Mouse (Mus musculus): Measurements from ENCODE around the gene Wbp2. TPM values are rescaled to one million over a fixed set of nuclear protein-coding genes. Genes with fewer than 3 reads are reported as not detected.
A peak's percentile ranks its signal among the peaks of the same experiment; 100 is the strongest.
"Not testable (repeated sequence)": the region's sequence is repeated elsewhere in the genome, so short reads cannot be mapped to it uniquely, and the experiment has no call there.

Gene Wbp2
- total RNA-seq, 2 experiments from 2014 or later = 163 to 187 TPM

GRCm38 (mm10) chr11:116092959-116093358, 6.2 kb upstream of the Wbp2 start:
- DNase-seq (ENCODE audit: low spot score in 2 of 2) = not testable (repeated sequence)

GRCm38 (mm10) chr11:116091591-116091990, 4.8 kb upstream of the Wbp2 start:
- DNase-seq (ENCODE audit: low spot score in 2 of 2) = no peak

- DNase-seq (ENCODE audit: low spot score in 2 of 2) = no peak
These were observed 2.8 kb upstream of the Wbp2 start for GRCm38 (mm10) chr11:116089545-116089944.

- DNase-seq (ENCODE audit: low spot score in 2 of 2) = no peak
These were observed 2.1 kb upstream of the Wbp2 start for GRCm38 (mm10) chr11:116088741-116089394.

GRCm38 (mm10) chr11:116088188-116088587, 1.4 kb upstream of the Wbp2 start:
- DNase-seq (ENCODE audit: low spot score in 2 of 2) = no peak

- DNase-seq (ENCODE audit: low spot score in 2 of 2) = peak; percentile 86 to 91
These were observed 667 bp upstream of the Wbp2 start for GRCm38 (mm10) chr11:116087194-116088130.

GRCm38 (mm10) chr11:116084166-116084565, 2.6 kb downstream of the Wbp2 start:
- DNase-seq (ENCODE audit: low spot score in 2 of 2) = no peak

- no peak for DNase-seq (ENCODE audit: low spot score in 2 of 2)
These were observed 3.6 kb downstream of the Wbp2 start for GRCm38 (mm10) chr11:116083096-116083672.

GRCm38 (mm10) chr11:116081081-116081480, 5.7 kb downstream of the Wbp2 start:
- peak; percentile 37 to 59 for DNase-seq (ENCODE audit: low spot score in 2 of 2)

GRCm38 (mm10) chr11:116079511-116079910, 7.3 kb downstream of the Wbp2 start:
- no peak for DNase-seq (ENCODE audit: low spot score in 2 of 2)

- DNase-seq (ENCODE audit: low spot score in 2 of 2) = no peak
These were observed 8.0 kb downstream of the Wbp2 start for GRCm38 (mm10) chr11:116078676-116079320.

GRCm38 (mm10) chr11:116078221-116078620, 8.6 kb downstream of the Wbp2 start:
- no peak for DNase-seq (ENCODE audit: low spot score in 2 of 2)

GRCm38 (mm10) chr11:116077446-116078204, 9.2 kb downstream of the Wbp2 start, which contains the start of gene Unc13d:
TSS of gene Unc13d (minus strand) at chr11:116077961.
- DNase-seq (ENCODE audit: low spot score in 2 of 2) = no peak

GRCm38 (mm10) chr11:116076836-116077235, 10.0 kb downstream of the Wbp2 start:
- no peak for DNase-seq (ENCODE audit: low spot score in 2 of 2)

- DNase-seq (ENCODE audit: low spot score in 2 of 2) = no peak
These were observed 10.6 kb downstream of the Wbp2 start for GRCm38 (mm10) chr11:116076266-116076540.

- DNase-seq (ENCODE audit: low spot score in 2 of 2) = no peak
These were observed 11.1 kb downstream of the Wbp2 start for GRCm38 (mm10) chr11:116075539-116076265.

- DNase-seq (ENCODE audit: low spot score in 2 of 2) = no peak
These were observed 12.3 kb downstream of the Wbp2 start for GRCm38 (mm10) chr11:116074436-116074991.

GRCm38 (mm10) chr11:116072608-116073007, 14.2 kb downstream of the Wbp2 start:
- DNase-seq (ENCODE audit: low spot score in 2 of 2) = no peak

GRCm38 (mm10) chr11:116071510-116071909, 15.3 kb downstream of the Wbp2 start:
- DNase-seq (ENCODE audit: low spot score in 2 of 2) = no peak

- DNase-seq (ENCODE audit: low spot score in 2 of 2) = no peak
These were observed 21.4 kb downstream of the Wbp2 start for GRCm38 (mm10) chr11:116065345-116065744.

Measured in adrenal gland, adult 18-20 months (tissue).